Mouse (Mus musculus) spleen, adult 2 months (tissue): ENCODE data around the gene Reln.

ENCODE experiments used
- CTCF ChIP-seq: fragments of 200-500 bp; IDR thresholded peaks from 2 replicates; pipeline ENCODE4 v1.5.1; 2011; ENCODE audit warnings: mild to moderate bottlenecking, inconsistent platforms; ENCODE audit not compliant: insufficient read depth, insufficient read length, insufficient replicate concordance; ENCODE audit errors: extremely low read depth
- POLR2A ChIP-seq: fragments of 200-500 bp; IDR thresholded peaks from 2 replicates; pipeline ENCODE4 v1.6.1; 2011; ENCODE audit warnings: low read depth, low read length, inconsistent platforms

- TF ChIP-seq POLR2A (no peak), CTCF (no peak)
Observed at GRCm38 (mm10) chr5:22127583-22127982, 216.9 kb downstream of the Reln start.
